Mouse (Mus musculus) 3134 (cell line): ENCODE data around the gene Cpne5.
"Not testable (repeated sequence)": the region's sequence is repeated elsewhere in the genome, so short reads cannot be mapped to it uniquely, and the experiment has no call there.

Experiments
- DNase-seq: peaks from one replicate; pipeline ENCODE4 v3.0.0-alpha.2; 2011; ENCODE audit warnings: low spot score; ENCODE audit not compliant: insufficient read length; ENCODE audit errors: extremely low read depth

The Cpne5 gene

DNA sequence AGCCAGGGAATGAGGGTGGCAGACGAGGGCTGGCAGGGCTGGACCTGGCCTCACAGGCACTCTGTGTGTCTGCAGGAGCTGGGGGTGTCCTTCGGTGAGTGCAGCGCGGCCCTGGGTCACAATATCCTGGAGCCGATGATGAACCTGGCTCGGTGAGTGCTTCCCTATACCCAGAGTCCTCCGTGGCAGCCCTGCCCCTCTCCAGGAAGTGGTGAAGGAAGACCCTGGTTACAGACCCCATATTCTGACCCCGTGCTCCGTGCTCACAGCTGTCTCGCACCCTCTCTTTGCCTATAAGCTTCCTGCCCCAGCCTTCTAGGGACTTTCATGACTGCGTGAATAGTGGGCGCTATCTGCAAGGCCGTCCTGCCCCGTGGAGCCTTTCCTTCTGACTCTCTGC is 90.7 kb downstream of the Cpne5 start:
- no peak for DNase-seq

DNA sequence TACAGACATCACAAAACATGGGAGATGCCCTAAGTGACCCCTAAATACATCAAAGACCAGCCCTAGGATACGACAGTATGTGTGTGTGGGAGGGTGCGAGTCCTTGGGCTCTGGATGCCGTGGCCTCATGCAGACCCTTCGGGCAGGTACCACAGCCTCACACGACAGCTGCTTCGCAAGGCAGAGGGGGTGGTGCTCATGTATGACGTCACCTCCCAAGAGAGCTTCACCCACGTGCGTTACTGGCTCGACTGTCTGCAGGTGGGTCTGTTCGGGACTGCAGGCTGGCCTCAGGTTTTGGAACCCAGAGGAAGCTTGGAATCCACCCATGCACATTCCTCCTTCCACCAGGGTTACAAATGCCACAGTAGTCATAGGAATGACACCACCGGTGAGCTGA is 92.9 kb downstream of the Cpne5 start:
- no peak for DNase-seq

- DNase-seq, result no peak
Measured at GRCm38 (mm10) chr17:29143266-29143665, 94.7 kb downstream of the Cpne5 start.

DNA sequence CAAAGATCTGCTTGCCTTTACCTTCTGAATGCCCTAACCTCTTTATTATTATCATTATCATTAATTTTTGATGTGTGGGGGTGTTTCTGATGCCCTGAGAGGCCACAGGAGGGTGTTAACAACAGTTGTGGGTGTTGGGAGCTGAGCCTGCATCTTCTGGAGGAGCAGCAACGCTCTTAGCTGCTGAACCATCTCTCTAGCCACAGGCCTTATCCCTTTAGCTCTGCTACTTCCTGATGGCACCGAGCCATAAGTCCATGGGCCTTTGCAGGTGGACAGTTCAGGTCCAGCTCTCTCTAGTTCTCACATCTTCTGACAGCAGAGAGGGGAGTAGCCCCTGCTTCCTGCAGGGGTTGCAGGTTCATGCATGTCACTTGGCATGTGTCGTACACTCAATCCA is 96.4 kb downstream of the Cpne5 start:
- no peak for DNase-seq

- DNase-seq, result no peak
Measured at GRCm38 (mm10) chr17:29137906-29138305, 100.1 kb downstream of the Cpne5 start.

DNA sequence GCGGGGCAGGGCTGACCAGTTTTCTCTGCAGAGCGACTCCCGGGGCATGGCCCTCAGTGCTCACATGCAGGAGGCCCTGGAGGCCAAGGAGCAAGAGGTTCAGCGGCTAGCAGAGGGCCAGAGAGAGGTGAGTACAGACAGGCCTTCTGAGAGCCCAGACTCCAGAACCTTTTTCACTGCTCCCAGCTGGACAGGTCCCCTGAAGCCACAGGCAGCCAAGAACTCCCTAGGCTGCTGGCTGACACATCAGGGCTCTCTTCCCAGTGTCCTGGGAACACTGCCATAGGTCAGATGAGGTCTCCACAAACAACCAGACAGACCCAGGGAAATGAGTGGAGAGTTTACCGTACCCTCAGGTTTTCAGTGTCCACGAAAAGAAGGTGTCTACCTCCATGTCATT is 101.7 kb downstream of the Cpne5 start:
- no peak for DNase-seq

DNA sequence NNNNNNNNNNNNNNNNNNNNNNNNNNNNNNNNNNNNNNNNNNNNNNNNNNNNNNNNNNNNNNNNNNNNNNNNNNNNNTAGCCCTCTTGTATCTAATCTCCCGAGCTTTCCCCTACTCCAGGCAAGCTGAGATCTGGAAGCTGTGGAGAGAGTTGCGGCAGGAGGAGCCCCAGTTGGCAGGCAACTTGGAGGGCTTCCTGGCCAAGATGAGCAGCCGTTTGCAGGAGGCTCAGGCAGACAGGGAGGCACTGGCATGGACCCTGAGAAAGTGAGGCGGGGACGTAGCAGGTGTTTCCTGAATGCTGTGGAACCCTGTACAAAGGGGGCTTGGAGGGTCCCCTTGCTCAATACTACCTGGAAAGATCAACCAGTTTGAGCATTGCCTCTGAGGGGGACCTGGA is 102.9 kb downstream of the Cpne5 start:
- DNase-seq, result no peak

DNA sequence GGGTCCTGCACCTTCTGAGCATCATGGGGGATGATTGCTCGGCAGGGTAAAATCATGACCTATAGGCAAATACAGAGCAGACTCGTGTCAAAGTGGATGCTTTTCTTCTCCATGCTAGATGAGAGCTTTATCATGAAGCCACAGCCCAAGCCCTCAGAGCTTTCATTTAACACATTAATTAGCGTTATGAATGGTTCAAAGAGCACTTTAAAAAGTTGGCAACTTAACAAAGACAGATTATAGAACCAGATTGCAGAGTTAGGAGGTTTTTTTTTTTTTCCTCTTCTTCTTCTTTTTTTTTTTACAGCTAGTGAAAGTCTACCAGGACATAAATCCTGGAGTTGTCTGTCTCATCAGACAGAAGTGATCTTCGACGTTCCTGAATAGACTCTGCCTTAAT is 108.6 kb downstream of the Cpne5 start:
- DNase-seq, result no peak

- no peak for DNase-seq
Measured at GRCm38 (mm10) chr17:29126561-29126960, 111.4 kb downstream of the Cpne5 start.

DNA sequence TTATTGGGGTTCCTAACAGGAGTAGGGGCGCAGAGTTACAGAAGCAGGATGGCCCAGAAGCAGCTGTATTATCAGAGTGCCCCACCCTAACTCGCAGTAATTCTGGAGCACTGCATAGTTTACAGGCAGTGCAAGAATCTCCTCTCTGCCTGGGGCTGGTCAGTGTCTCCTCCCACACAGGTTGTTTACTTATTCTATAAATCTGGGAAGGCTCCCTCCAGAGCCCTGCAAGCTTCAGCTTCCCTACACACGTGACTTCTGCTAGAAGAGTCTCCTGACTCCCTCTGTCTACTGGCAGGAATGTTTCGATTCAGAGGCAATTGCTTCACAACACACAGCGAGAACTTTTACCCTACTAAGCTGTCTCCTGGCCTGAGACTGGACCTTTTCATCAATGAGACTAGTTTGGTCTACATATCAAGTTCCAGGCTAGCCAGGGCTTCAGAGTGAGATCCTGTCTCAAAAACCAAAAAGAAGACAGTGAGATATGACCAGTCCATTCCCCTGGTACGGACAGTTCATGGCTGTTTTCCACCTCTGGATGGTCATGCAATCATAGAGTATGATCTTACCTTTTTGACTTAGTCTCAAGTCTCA is 114.3 kb downstream of the Cpne5 start:
- no peak for DNase-seq

DNA sequence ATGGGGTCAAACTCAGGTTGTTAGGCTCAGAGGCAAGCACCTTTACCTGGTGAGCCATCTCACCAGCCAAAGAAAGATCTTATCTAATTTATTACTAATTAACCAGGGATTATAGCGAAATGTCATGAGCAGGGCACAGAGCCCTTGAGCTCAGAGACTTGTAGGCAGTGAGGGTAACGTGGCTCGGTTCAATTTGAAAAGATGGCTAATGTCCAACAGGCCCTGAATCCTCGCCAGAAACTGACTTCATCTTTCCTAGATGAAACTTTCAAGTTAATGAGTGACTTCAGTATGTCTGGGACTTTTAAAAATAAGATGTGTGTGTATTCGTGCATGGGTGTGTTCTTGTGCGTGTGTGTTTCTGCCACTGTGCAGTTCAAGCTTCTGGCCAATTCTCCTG is 115.2 kb downstream of the Cpne5 start:
- no peak for DNase-seq

- no peak for DNase-seq
Measured at GRCm38 (mm10) chr17:29120666-29121065, 117.3 kb downstream of the Cpne5 start.

- no peak for DNase-seq
Measured at GRCm38 (mm10) chr17:29118057-29118456, 119.9 kb downstream of the Cpne5 start.

- no peak for DNase-seq
Measured at GRCm38 (mm10) chr17:29117006-29117648, 120.8 kb downstream of the Cpne5 start.

- DNase-seq, result peak; percentile 45
Measured at GRCm38 (mm10) chr17:29116023-29116422, 121.9 kb downstream of the Cpne5 start.

- DNase-seq, result no peak
Measured at GRCm38 (mm10) chr17:29113591-29114352, 124.2 kb downstream of the Cpne5 start, which contains the start of gene Rab44. TSS of gene Rab44 (plus strand) at chr17:29114145.

DNA sequence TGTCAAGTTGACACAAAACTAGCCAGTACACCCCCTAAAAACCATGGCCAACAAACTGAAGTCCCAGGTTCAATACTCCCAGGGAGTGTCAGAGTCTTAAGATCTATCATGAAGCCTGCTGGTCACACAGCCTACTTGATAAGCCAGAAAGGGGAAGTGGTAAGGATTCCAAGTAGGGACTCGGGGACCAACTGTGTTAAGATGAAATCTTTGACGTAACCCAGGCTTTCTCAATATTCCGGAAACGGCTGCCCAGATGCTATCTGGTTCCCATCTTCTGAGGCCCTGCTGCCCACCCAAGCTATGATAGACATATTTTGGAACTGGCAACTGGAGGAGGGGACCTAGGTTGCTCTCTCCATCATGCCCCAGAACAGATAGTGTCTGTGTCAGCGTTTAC is 126.6 kb downstream of the Cpne5 start:
- DNase-seq, result no peak

GRCm38 (mm10) chr17:29110356-29110755 is 127.6 kb downstream of the Cpne5 start:
- DNase-seq, result not testable (repeated sequence)
